Mouse (Mus musculus) MEL (cell line): ENCODE data around the gene Scai. TPM values are rescaled to one million over a fixed set of nuclear protein-coding genes. Genes with fewer than 3 reads are reported as not detected.
"Not testable (repeated sequence)": the region's sequence is repeated elsewhere in the genome, so short reads cannot be mapped to it uniquely, and the experiment has no call there.

Experiments used
- DNase-seq: peaks from one replicate; pipeline ENCODE4 v3.0.0; 2011; ENCODE audit warnings: low read depth, low spot score
- H3K27ac ChIP-seq: 2 replicates; pipeline ENCODE4 v1.5.1; 2012; ENCODE audit warnings: low read depth, mild to moderate bottlenecking, control low read depth, low read length, moderate library complexity; ENCODE audit not compliant: control insufficient read depth
- H3K27me3 ChIP-seq, 2 experiments: fragments of 150-350 bp in 1 of 2; sonication (generic) in 1 of 2; 2 replicates each; pipeline ENCODE4 v1.6.1; 2012; ENCODE audit warnings: low read length in 2 of 2, mild to moderate bottlenecking in 2 of 2, improper control_type of control experiment in 1 of 2, moderate library complexity in 1 of 2; ENCODE audit not compliant: insufficient read depth in 2 of 2, control insufficient read depth in 1 of 2
- H3K36me3 ChIP-seq, 2 experiments: 2 replicates each; pipeline ENCODE4 v1.6.1; 2012 to 2014; ENCODE audit warnings: low read length in 2 of 2, improper control_type of control experiment in 1 of 2, inconsistent platforms in 1 of 2, mild to moderate bottlenecking in 1 of 2; ENCODE audit not compliant: insufficient read depth in 2 of 2, control insufficient read depth in 1 of 2
- H3K4me1 ChIP-seq, 2 experiments: fragments of 150-350 bp in 1 of 2; sonication (generic) in 1 of 2; 2 replicates each; pipeline ENCODE4 v1.6.1; 2012; ENCODE audit warnings: low read length in 2 of 2, improper control_type of control experiment in 1 of 2, mild to moderate bottlenecking in 1 of 2; ENCODE audit not compliant: insufficient read depth in 2 of 2, control insufficient read depth in 1 of 2
- H3K4me3 ChIP-seq, 2 experiments: fragments of 150-350 bp in 1 of 2; sonication (generic) in 1 of 2; 2 replicates each; pipeline ENCODE4 v1.5.1; 2012; ENCODE audit warnings: low read depth in 2 of 2, low read length in 2 of 2, mild to moderate bottlenecking in 2 of 2, moderate library complexity in 2 of 2, control low read depth in 1 of 2, improper control_type of control experiment in 1 of 2; ENCODE audit not compliant: control insufficient read depth in 1 of 2, insufficient read depth in 1 of 2
- H3K79me2 ChIP-seq: 2 replicates; pipeline ENCODE4 v1.6.1; 2012; ENCODE audit warnings: mild to moderate bottlenecking, low read length, moderate library complexity; ENCODE audit not compliant: control insufficient read depth, poor library complexity, insufficient read depth
- H3K9ac ChIP-seq: 2 replicates; pipeline ENCODE4 v1.6.1; 2012; ENCODE audit warnings: low read depth, mild to moderate bottlenecking, control low read depth, low read length, moderate library complexity; ENCODE audit not compliant: control insufficient read depth, poor library complexity, severe bottlenecking
- H3K9me3 ChIP-seq: fragments of 150-350 bp; sonication (generic); replicated peaks from 2 replicates; pipeline ENCODE4 v1.6.1; 2012; ENCODE audit warnings: mild to moderate bottlenecking, low read length, improper control_type of control experiment, moderate library complexity; ENCODE audit not compliant: insufficient read depth
- BHLHE40 ChIP-seq: IDR thresholded peaks from 2 replicates; pipeline ENCODE4 v1.6.1; 2012; ENCODE audit warnings: low read depth, mild to moderate bottlenecking, inconsistent platforms, low read length, improper control_type of control experiment, borderline replicate concordance
- CHD2 ChIP-seq: IDR thresholded peaks from 2 replicates; pipeline ENCODE4 v1.6.1; 2011; ENCODE audit warnings: low read length, improper control_type of control experiment
- ETS1 ChIP-seq: IDR thresholded peaks from 2 replicates; pipeline ENCODE4 v1.6.1; 2012; ENCODE audit warnings: low read depth, mild to moderate bottlenecking, inconsistent platforms, low read length, improper control_type of control experiment, moderate library complexity
- GATA1 ChIP-seq: IDR thresholded peaks from 2 replicates; pipeline ENCODE4 v1.6.1; 2011; ENCODE audit warnings: low read depth, low read length, improper control_type of control experiment
- JUND ChIP-seq: IDR thresholded peaks from 2 replicates; pipeline ENCODE4 v1.6.1; 2011; ENCODE audit warnings: low read depth, mild to moderate bottlenecking, improper control_type of control experiment, low read length
- MAFK ChIP-seq: IDR thresholded peaks from 2 replicates; pipeline ENCODE4 v1.6.1; 2011; ENCODE audit warnings: low read depth, mild to moderate bottlenecking, low read length, improper control_type of control experiment, borderline replicate concordance
- MAZ ChIP-seq: IDR thresholded peaks from 2 replicates; pipeline ENCODE4 v1.6.1; 2012; ENCODE audit warnings: low read depth, mild to moderate bottlenecking, inconsistent platforms, low read length, improper control_type of control experiment
- MXI1 ChIP-seq: IDR thresholded peaks from 2 replicates; pipeline ENCODE4 v1.6.1; 2011; ENCODE audit warnings: mild to moderate bottlenecking, low read depth, low read length, improper control_type of control experiment
- MYB ChIP-seq: IDR thresholded peaks from 2 replicates; pipeline ENCODE4 v1.6.1; 2011; ENCODE audit warnings: mild to moderate bottlenecking, low read depth, low read length, improper control_type of control experiment
- MYC ChIP-seq: IDR thresholded peaks from 2 replicates; pipeline ENCODE4 v1.6.1; 2011; ENCODE audit warnings: low read depth, mild to moderate bottlenecking, low read length, improper control_type of control experiment, moderate library complexity
- NELFE ChIP-seq: IDR thresholded peaks from 2 replicates; pipeline ENCODE4 v1.6.1; 2011; ENCODE audit warnings: low read depth, low read length, improper control_type of control experiment
- POLR2AphosphoS2 ChIP-seq: IDR thresholded peaks from 2 replicates; pipeline ENCODE4 v1.6.1; 2011; ENCODE audit warnings: low read length, improper control_type of control experiment
- POLR2AphosphoS5 ChIP-seq: IDR thresholded peaks from 2 replicates; pipeline ENCODE4 v1.6.1; 2012; ENCODE audit warnings: low read depth, borderline replicate concordance, mild to moderate bottlenecking, inconsistent platforms, low read length, moderate library complexity, mixed read lengths
- RAD21 ChIP-seq: IDR thresholded peaks from 2 replicates; pipeline ENCODE4 v1.6.1; 2011; ENCODE audit warnings: mild to moderate bottlenecking, low read depth, low read length, improper control_type of control experiment
- TBP ChIP-seq: IDR thresholded peaks from 2 replicates; pipeline ENCODE4 v1.8.0; 2011; ENCODE audit warnings: low read depth, low read length, improper control_type of control experiment
- TCF12 ChIP-seq: IDR thresholded peaks from 2 replicates; pipeline ENCODE4 v1.6.1; 2014; ENCODE audit warnings: low read depth, mild to moderate bottlenecking, inconsistent platforms, low read length, improper control_type of control experiment, moderate library complexity
- UBTF ChIP-seq: IDR thresholded peaks from 2 replicates; pipeline ENCODE4 v1.6.1; 2012; ENCODE audit warnings: low read depth, mild to moderate bottlenecking, inconsistent platforms, low read length, improper control_type of control experiment, moderate library complexity, borderline replicate concordance; ENCODE audit not compliant: insufficient read depth
- USF2 ChIP-seq, 2 experiments: IDR thresholded peaks; 2 replicates each; pipeline ENCODE4 v1.6.1; 2011 to 2012; ENCODE audit warnings: improper control_type of control experiment in 2 of 2, low read length in 2 of 2, borderline replicate concordance in 1 of 2, inconsistent platforms in 1 of 2, low read depth in 1 of 2, mild to moderate bottlenecking in 1 of 2; ENCODE audit not compliant: insufficient read depth in 1 of 2
- ZKSCAN1 ChIP-seq: IDR thresholded peaks from 2 replicates; pipeline ENCODE4 v1.6.1; 2012; ENCODE audit warnings: low read depth, mild to moderate bottlenecking, inconsistent platforms, low read length, improper control_type of control experiment, moderate library complexity
- polyA plus RNA-seq, 2 experiments: library from polyadenylated mRNA; stranded (reverse) in 1 of 2; unstranded in 1 of 2; fragments of >175 nt in 1 of 2; fragments of >200 nt in 1 of 2; gene quantifications; 2 replicates each; pipeline versions ENCODE4 v1.2.1 to v1.2.4; 2012; ENCODE audit warnings: low replicate concordance in 2 of 2, low read depth in 1 of 2; ENCODE audit not compliant: insufficient read length in 2 of 2, insufficient read depth in 1 of 2, missing spikeins in 1 of 2
- total RNA-seq: library from RNA; depleted of rRNA; stranded (reverse); fragments of 300-350 nt; gene quantifications from 2 replicates; pipeline ENCODE4 v1.2.3, GENCODE M21; 2012

The Scai gene
- total and polyA plus RNA-seq, 3 experiments = 1.8 to 4.6 TPM; not detected in 1

GRCm38 (mm10) chr2:39226019-39226640 is 35.6 kb upstream of the Scai start, which contains the start of gene Ppp6c (continued):
- TF ChIP-seq BHLHE40 = no peak
- no peak for TF ChIP-seq POLR2AphosphoS5
- TF ChIP-seq UBTF = 0 out of 2 replicates have a peak, but pooled peaks have one; percentile 51
- TF ChIP-seq POLR2AphosphoS2 = peak; percentile 52; the same call in 1 of the 2 replicates
- peak; percentile 64; the same call in 1 of the 2 replicates for TF ChIP-seq MXI1
- TF ChIP-seq CHD2 = no peak; the same call in 1 of the 2 replicates
- TF ChIP-seq TCF12 = peak; percentile 73
- peak; percentile 51; the same call in 1 of the 2 replicates for TF ChIP-seq MAZ
- no peak for TF ChIP-seq USF2 (IDR thresholded peaks at IDR 0.05; ENCODE audit: borderline replicate concordance in 1 of 2, insufficient read depth in 1 of 2, low read depth in 1 of 2, low read length in 2 of 2)
- TF ChIP-seq JUND = no peak
- TF ChIP-seq TBP = peak; percentile 62
- peak; percentile 89 for TF ChIP-seq NELFE
- no peak for TF ChIP-seq MAFK
- TF ChIP-seq MYC = peak; percentile 58; the same call in 1 of the 2 replicates

GRCm38 (mm10) chr2:39225331-39226018 is 34.9 kb upstream of the Scai start:
- peak overlapping the region; percentile 87 to 98 for H3K4me3 ChIP-seq
- not testable (repeated sequence) for H3K27me3 ChIP-seq, H3K9me3 ChIP-seq
- H3K36me3 ChIP-seq = peaks cover 0 to 26% of the 10 kb centered on the region in 2 experiments; a peak in 2 of 4 replicates
- H3K9ac ChIP-seq = peak overlapping the region; percentile 98
- peak overlapping the region; percentile 75 for H3K27ac ChIP-seq
- peaks cover 13 to 15% of the 10 kb centered on the region in 2 experiments for H3K4me1 ChIP-seq
- H3K79me2 ChIP-seq = peaks cover 48% of the 10 kb centered on the region
- TF ChIP-seq MYB = peak; percentile 26; the same call in 1 of the 2 replicates
- DNase-seq = peak; percentile 62

- peak; percentile 45 for DNase-seq
- Histone ChIP-seq H3K36me3 (peaks cover 0 to 26% of the 10 kb centered on the region in 2 experiments; a peak in 2 of 4 replicates), H3K9ac (peak overlapping the region; percentile 98; the same call in 1 of the 2 replicates), H3K79me2 (peaks cover 56% of the 10 kb centered on the region), H3K4me1 (peaks cover 13 to 15% of the 10 kb centered on the region in 2 experiments), H3K9me3 (no peaks in the 10 kb centered on the region), H3K27me3 (no peaks in the 10 kb centered on the region; a peak in 1 of 4 replicates), H3K27ac (no peak overlapping the region), H3K4me3 (peak overlapping the region; percentile 25 to 98)
- TF ChIP-seq MXI1 (peak; percentile 48; the same call in 1 of the 2 replicates), ZKSCAN1 (no peak), ETS1 (no peak), RAD21 (no peak), GATA1 (0 out of 2 replicates have a peak, but pooled peaks have one; percentile 26)
Observed at GRCm38 (mm10) chr2:39224621-39225020, 34.1 kb upstream of the Scai start.
